Mouse (Mus musculus): Measurements from ENCODE around the gene Zc4h2.

The Zc4h2 gene

DNA sequence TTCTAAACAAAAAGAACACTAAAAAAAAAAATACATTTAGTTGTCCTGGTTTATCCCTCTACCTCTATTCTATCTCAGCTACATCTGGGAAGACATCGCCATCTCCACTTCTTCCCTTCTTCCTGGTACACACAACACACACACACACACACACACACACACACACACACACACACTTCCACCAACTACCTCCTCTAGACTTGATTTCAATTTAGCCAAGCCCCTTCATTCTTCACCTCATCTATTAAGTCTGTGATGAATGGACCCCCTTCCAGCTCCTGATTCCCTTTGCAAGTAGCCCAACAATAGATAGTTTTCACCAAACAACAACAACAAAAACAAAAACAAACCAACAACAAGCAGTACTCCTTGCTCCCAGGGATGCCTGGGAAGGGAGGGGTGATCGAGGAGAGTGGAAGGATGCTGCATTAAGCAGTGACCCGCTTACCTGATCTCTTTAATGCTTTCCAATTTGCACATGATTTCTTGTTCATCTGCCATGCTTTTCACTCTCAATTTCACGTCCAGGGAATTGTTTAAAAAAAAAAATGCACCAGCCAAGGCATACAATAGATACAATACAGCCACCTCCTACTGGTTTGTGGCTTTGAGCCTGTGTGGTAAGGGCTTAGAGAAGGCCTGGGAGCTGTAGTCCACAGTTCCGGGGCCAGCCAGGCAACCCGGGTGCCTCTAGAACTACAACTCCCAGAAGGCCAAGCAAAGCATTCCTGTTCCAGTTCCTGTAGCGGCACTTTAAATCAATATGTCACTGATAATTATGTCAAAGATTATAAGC is at the start of gene Zc4h2:
Gene Zc4h2 (minus strand): TSS at position 706 of the 796 bp plus-strand sequence.
- DNase-seq: peak; percentile 82

- peak; percentile 1 for DNase-seq
Observed at GRCm38 (mm10) chrX:95687119-95687518, 28.8 kb upstream of the Zc4h2 start.

GRCm38 (mm10) chrX:95682206-95682605 is 23.9 kb upstream of the Zc4h2 start:
- DNase-seq: no peak

DNA sequence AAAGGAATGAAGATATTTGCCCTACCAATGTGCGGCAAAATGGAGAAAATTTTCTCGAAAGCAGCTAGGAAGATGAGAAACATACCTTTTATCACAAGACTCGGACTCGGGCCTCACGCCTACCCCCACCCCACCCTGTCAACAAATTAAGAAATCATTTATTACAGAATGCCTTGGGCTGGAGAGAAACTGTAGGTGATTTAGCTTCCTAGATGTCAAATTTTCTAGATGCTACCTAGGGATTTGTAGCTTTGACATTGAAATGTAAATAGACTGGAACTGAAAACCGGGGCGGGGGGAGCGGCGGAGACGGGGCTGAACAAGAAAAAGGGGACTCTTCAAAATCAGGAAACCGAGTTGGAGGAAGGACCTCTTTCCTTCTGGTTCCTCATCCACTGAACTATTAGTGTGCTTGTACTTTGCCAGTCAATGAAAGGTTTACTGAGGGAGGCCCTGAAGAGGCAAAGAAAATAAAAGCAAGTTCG is 333 bp upstream of the Zc4h2 start:
- no peak for DNase-seq

DNA sequence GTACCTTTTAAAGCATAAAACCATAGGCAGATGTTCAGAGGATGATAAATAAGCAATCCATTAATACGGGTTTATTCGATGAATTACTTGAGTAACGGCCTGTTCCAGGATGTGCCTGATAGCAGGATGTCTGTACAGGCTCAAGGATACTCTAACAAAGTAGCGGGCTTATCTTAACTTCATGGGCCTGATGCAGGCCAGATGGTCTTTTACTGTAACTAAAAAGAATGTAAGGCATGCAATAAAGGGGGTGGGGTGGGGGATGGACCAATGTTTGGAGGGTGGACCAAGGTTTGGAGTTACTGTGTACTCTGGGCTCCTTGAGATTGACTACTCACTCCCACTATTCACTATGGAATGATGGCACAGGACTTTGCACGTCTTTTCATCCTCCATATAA is 57.7 kb downstream of the Zc4h2 start:
- DNase-seq: no peak
